In genomic region chr11:121420830-121421552, GRCm38 (mm10) we compare ENCODE assay signal across 8 mouse cellular contexts. TPM values are rescaled to one million over a fixed set of nuclear protein-coding genes. Genes with fewer than 3 reads are reported as not detected.
DNase-seq lines count a peak whose midpoint lies in the region; ATAC-seq lines count a peak whose summit lies in the region.

Gene Fn3krp, plus strand, starts transcription at chr11:121421401.

- H3K36me3 ChIP-seq in intestine, embryonic 14.5 days (ENCODE audit: control insufficient read depth, insufficient read depth, low read length): 0 out of 2 replicates have a peak, but pooled peaks cover 4% of the 10 kb centered on the region

- H3K4me1 ChIP-seq in intestine, embryonic 14.5 days (replicated peaks; ENCODE audit: control insufficient read depth, insufficient read depth, low read length): peaks cover 11% of the 10 kb centered on the region

- peak within 1 kb of the TSS; percentile 72 for H3K27ac ChIP-seq in intestine, embryonic 14.5 days (ENCODE audit: low read depth)

- H3K4me3 ChIP-seq in intestine, embryonic 14.5 days (ENCODE audit: low read depth, low read length): peak within 1 kb of the TSS; percentile 65

- intact Hi-C loops in left cerebral cortex, postnatal 14 days (cut with DNase I): loop anchor here (5.0 kb wide), 1 partner anchor 34 kb away; the partner anchor contains the start of gene Rab40b

- H3K27me3 ChIP-seq in intestine, embryonic 14.5 days (replicated peaks; ENCODE audit: control insufficient read depth, insufficient read depth, low read length): no peaks in the 10 kb centered on the region

- ATAC-seq in intestine, embryonic 14.5 days (replicated peaks; ENCODE audit: low FRiP score, low TSS enrichment, low read depth): peak; percentile 98

- H3K9me3 ChIP-seq in intestine, embryonic 14.5 days (ENCODE audit: control insufficient read depth, low read length): no peaks in the 10 kb centered on the region

- 2% methylated on average over 28 of the region's 28 CpGs for WGBS in intestine, embryonic 14.5 days

- peak; percentile 93 to 96 for DNase-seq in adrenal gland, adult 18-20 months (ENCODE audit: low spot score in 2 of 2)
- DNase-seq in embryo, embryonic 11 days: peak; percentile 98
- DNase-seq in gastrocnemius, postnatal 25 days: peak; percentile 99
- DNase-seq in intestine, embryonic 14.5 days (ENCODE audit: low spot score): peak; percentile 100
- peak; percentile 99 to 100 for DNase-seq in left cerebral cortex, postnatal 14 days (ENCODE audit: low spot score in 2 of 2)
- DNase-seq in mesoderm, embryonic 11.5 days (ENCODE audit: low read depth, low spot score): peak; percentile 97
- peak; percentile 99 for DNase-seq in right cerebral cortex, postnatal 36 days (ENCODE audit: low spot score in 2 of 2)
- peak; percentile 99 for DNase-seq in yolk sac, embryonic 10.5 days (ENCODE audit: low spot score)

- H3K9ac ChIP-seq in intestine, embryonic 14.5 days (ENCODE audit: low read length): peak within 1 kb of the TSS; percentile 49

- H3K4me2 ChIP-seq in intestine, embryonic 14.5 days (ENCODE audit: low read length): peak within 1 kb of the TSS; percentile 85

RNA-seq across cellular contexts. Expression of gene Fn3krp, which starts in this region (rescaled TPM):
- total RNA-seq in adrenal gland, adult 18-20 months (2021): 10 to 100 TPM; 17.3 to 21.8 TPM
- total RNA-seq in gastrocnemius, postnatal 25 days (2021): 1 to 10 TPM; 3.5 to 4.4 TPM
- polyA plus RNA-seq in intestine, embryonic 14.5 days (2014; fragmentation: Nextera tagmentation; extraction: Ambion mirVana): 4.5 and 5.3 TPM in 2 replicates
- 10 to 100 TPM; 32.9 to 34.5 TPM for total RNA-seq in left cerebral cortex, postnatal 14 days (2021)

Comparison
In these comparisons a context has a peak if more than half of its experiments do, and no peak if none do; other contexts are left out.
1. Peak in every context shown above with its lines: DNase-seq, ATAC-seq, H3K4me3 ChIP-seq and H3K27ac ChIP-seq.